Mouse (Mus musculus): ENCODE results near the gene Mfn2. TPM values are rescaled to one million over a fixed set of nuclear protein-coding genes. Genes with fewer than 3 reads are reported as not detected.

Mfn2 gene
- total and polyA plus RNA-seq, 3 experiments = 10.0 to 36.8 (median 17.5) TPM

DNA sequence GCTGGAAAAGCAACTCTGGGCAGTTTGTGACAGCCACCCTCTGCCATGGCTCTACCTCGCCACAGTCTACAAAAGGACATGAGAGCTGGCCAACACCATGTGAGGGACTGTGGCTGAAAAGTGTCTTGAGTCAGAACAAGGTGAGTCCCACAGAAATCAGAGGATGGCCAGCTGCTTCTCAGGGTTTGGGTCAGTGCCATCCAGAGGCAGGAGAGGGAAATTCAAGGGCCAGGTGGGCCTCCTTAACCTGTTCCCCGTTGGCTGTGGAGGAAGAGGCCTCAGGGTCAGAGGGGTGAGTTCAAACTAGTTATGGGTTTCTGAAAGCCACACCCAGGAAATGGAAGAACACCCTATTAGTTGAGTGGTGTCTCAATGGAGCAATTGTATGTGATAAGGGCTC lies 25.0 kb downstream of the Mfn2 start:
- no peak overlapping the region for H3K9ac ChIP-seq (ENCODE audit: insufficient read depth, low read depth)
- no peaks in the 10 kb centered on the region for H3K9me3 ChIP-seq (replicated peaks; ENCODE audit: low read length)
- dilution Hi-C loops (cut with MboI; ENCODE audit: extremely low pct_ligation_motif_present, extremely low pct_unique_long_range_greater_than_20kb, low sequenced_read_pairs) = no loop called here
- peaks cover 89 to 91% of the 10 kb centered on the region in 2 experiments for H3K36me3 ChIP-seq (replicated peaks in 1 of 2; ENCODE audit: control insufficient read depth in 1 of 2, insufficient read depth in 1 of 2, low read length in 1 of 2)
- no peaks in the 10 kb centered on the region for H3K4me1 ChIP-seq (ENCODE audit: control insufficient read depth in 1 of 2, insufficient read depth in 2 of 2)
- no peaks in the 10 kb centered on the region for H3K79me2 ChIP-seq (replicated peaks; ENCODE audit: control insufficient read depth, extremely low read depth, insufficient read depth, poor library complexity, severe bottlenecking)
- H3K4me2 ChIP-seq (ENCODE audit: insufficient read depth, low read depth, poor library complexity, severe bottlenecking) = no peak overlapping the region
- in situ Hi-C loops (cut with MboI; ENCODE audit: low pct_ligation_motif_present, low pct_unique_long_range_greater_than_20kb, low sequenced_read_pairs) = no loop called here
- no peaks in the 10 kb centered on the region for H3K27me3 ChIP-seq (replicated peaks)
- TF ChIP-seq EP300 (IDR thresholded peaks at IDR 0.05; ENCODE audit: low read length) = no peak
- no peak for TF ChIP-seq RAD21 (IDR thresholded peaks at IDR 0.05; ENCODE audit: low read depth, low read length)
- no peak for TF ChIP-seq UBTF (IDR thresholded peaks at IDR 0.05; ENCODE audit: low read depth, low read length)
- no peak for TF ChIP-seq CTCF (conservative IDR thresholded peaks at IDR 0.05 in 1 of 2, IDR thresholded peaks at IDR 0.05 in 1 of 2; ENCODE audit: low read depth in 2 of 2, low read length in 2 of 2)
- no peak for TF ChIP-seq MXI1 (IDR thresholded peaks at IDR 0.05; ENCODE audit: low read depth, low read length)
- no peak for TF ChIP-seq TCF12 (IDR thresholded peaks at IDR 0.05; ENCODE audit: low read depth, low read length)
- no peak for TF ChIP-seq HCFC1 (IDR thresholded peaks at IDR 0.05; ENCODE audit: low read depth, low read length)
- no peak for TF ChIP-seq GABPA (IDR thresholded peaks at IDR 0.05; ENCODE audit: insufficient replicate concordance, low read depth, low read length)
- no peak for TF ChIP-seq POLR2A (IDR thresholded peaks at IDR 0.05; ENCODE audit: low read depth, low read length)
- TF ChIP-seq SIN3A (IDR thresholded peaks at IDR 0.05; ENCODE audit: low read length) = no peak
- no peak for TF ChIP-seq ELF1 (IDR thresholded peaks at IDR 0.05; ENCODE audit: low read depth, low read length)
- no peak for TF ChIP-seq MEF2A (IDR thresholded peaks at IDR 0.05; ENCODE audit: borderline replicate concordance, low read depth, low read length)
- no peak overlapping the region for H3K27ac ChIP-seq (ENCODE audit: insufficient read depth, low read depth)
- DNase-seq (ENCODE audit: extremely low read depth) = no peak
- no peak overlapping the region for H3K4me3 ChIP-seq (replicated peaks in 1 of 3; ENCODE audit: low read depth in 2 of 3, low read length in 2 of 3, poor library complexity in 1 of 3)

- Histone ChIP-seq H3K4me3 (replicated peaks in 1 of 3; ENCODE audit: low read depth in 2 of 3, low read length in 2 of 3, poor library complexity in 1 of 3) (no peak overlapping the region), H3K79me2 (replicated peaks; ENCODE audit: control insufficient read depth, extremely low read depth, insufficient read depth, poor library complexity, severe bottlenecking) (no peaks in the 10 kb centered on the region), H3K36me3 (replicated peaks in 1 of 2; ENCODE audit: control insufficient read depth in 1 of 2, insufficient read depth in 1 of 2, low read length in 1 of 2) (peaks cover 89 to 91% of the 10 kb centered on the region in 2 experiments), H3K4me2 (ENCODE audit: insufficient read depth, low read depth, poor library complexity, severe bottlenecking) (no peak overlapping the region), H3K4me1 (ENCODE audit: control insufficient read depth in 1 of 2, insufficient read depth in 2 of 2) (no peaks in the 10 kb centered on the region), H3K27me3 (replicated peaks) (no peaks in the 10 kb centered on the region), H3K9ac (ENCODE audit: insufficient read depth, low read depth) (no peak overlapping the region), H3K27ac (ENCODE audit: insufficient read depth, low read depth) (no peak overlapping the region), H3K9me3 (replicated peaks; ENCODE audit: low read length) (no peaks in the 10 kb centered on the region)
- dilution Hi-C loops (cut with MboI; ENCODE audit: extremely low pct_ligation_motif_present, extremely low pct_unique_long_range_greater_than_20kb, low sequenced_read_pairs) = no loop called here
- in situ Hi-C loops (cut with MboI; ENCODE audit: low pct_ligation_motif_present, low pct_unique_long_range_greater_than_20kb, low sequenced_read_pairs) = no loop called here
- TF ChIP-seq ZC3H11A (IDR thresholded peaks at IDR 0.05; ENCODE audit: low read depth, low read length) = no peak
- TF ChIP-seq CHD2 (IDR thresholded peaks at IDR 0.05; ENCODE audit: low read length) = no peak
- no peak for TF ChIP-seq USF1 (IDR thresholded peaks at IDR 0.05; ENCODE audit: low read depth, low read length)
- no peak for TF ChIP-seq POLR2A (IDR thresholded peaks at IDR 0.05; ENCODE audit: low read depth, low read length)
- no peak for TF ChIP-seq IRF4 (IDR thresholded peaks at IDR 0.05; ENCODE audit: low read depth, low read length)
- TF ChIP-seq ZKSCAN1 (IDR thresholded peaks at IDR 0.05; ENCODE audit: borderline replicate concordance, low read depth, low read length) = no peak
- no peak for TF ChIP-seq NELFE (IDR thresholded peaks at IDR 0.05; ENCODE audit: low read depth, low read length)
- TF ChIP-seq POLR2AphosphoS2 (IDR thresholded peaks at IDR 0.05; ENCODE audit: low read depth, low read length) = no peak
- no peak for TF ChIP-seq GABPA (IDR thresholded peaks at IDR 0.05; ENCODE audit: insufficient replicate concordance, low read depth, low read length)
- no peak for TF ChIP-seq ZMIZ1 (IDR thresholded peaks at IDR 0.05; ENCODE audit: low read depth, low read length)
- no peak for TF ChIP-seq TBP (conservative IDR thresholded peaks at IDR 0.05; ENCODE audit: low read depth, low read length)
- DNase-seq (ENCODE audit: extremely low read depth) = no peak
These were observed 26.0 kb downstream of the Mfn2 start for GRCm38 (mm10) chr4:147878537-147878936.

All from CH12.LX (cell line).